Mouse (Mus musculus) lung, postnatal 36 days (tissue): ENCODE results near the gene Ubl4a.
"Not testable (repeated sequence)": the region's sequence is repeated elsewhere in the genome, so short reads cannot be mapped to it uniquely, and the experiment has no call there.

Experiments used
- DNase-seq: peaks from one replicate; pipeline ENCODE4 v3.0.0; 2022; ENCODE audit warnings: mixed read lengths

The Ubl4a gene

GRCm38 (mm10) chrX:74372888-74373549 is at the start of gene Ubl4a, which contains the start of gene Slc10a3:
Gene Ubl4a (minus strand): TSS chrX:74373218.
Gene Slc10a3 (minus strand): TSS chrX:74373349.
- DNase-seq = peak; percentile 93

GRCm38 (mm10) chrX:74413377-74413776 is 40.4 kb upstream of the Ubl4a start:
- DNase-seq = peak; percentile 83

- no peak for DNase-seq
Observed at GRCm38 (mm10) chrX:74408340-74408739, 35.3 kb upstream of the Ubl4a start.

- no peak for DNase-seq
Observed at GRCm38 (mm10) chrX:74400136-74400535, 27.1 kb upstream of the Ubl4a start.

- peak; percentile 92 for DNase-seq
Observed at GRCm38 (mm10) chrX:74392535-74393443, 19.8 kb upstream of the Ubl4a start, which contains the start of the genes Fam3a and Ikbkg. Gene Fam3a (minus strand): TSS chrX:74393272. Gene Ikbkg (plus strand): TSS chrX:74393290.

GRCm38 (mm10) chrX:74388153-74388552 is 15.1 kb upstream of the Ubl4a start:
- DNase-seq = no peak

GRCm38 (mm10) chrX:74384451-74384850 is 11.4 kb upstream of the Ubl4a start:
- no peak for DNase-seq

GRCm38 (mm10) chrX:74368209-74368909 is 4.7 kb downstream of the Ubl4a start:
- peak; percentile 75 for DNase-seq

- DNase-seq = no peak
Observed at GRCm38 (mm10) chrX:74367512-74367911, 5.5 kb downstream of the Ubl4a start.

GRCm38 (mm10) chrX:74359171-74359570 is 13.8 kb downstream of the Ubl4a start:
- DNase-seq = peak; percentile 35

- not testable (repeated sequence) for DNase-seq
Observed at GRCm38 (mm10) chrX:74357069-74357468, 15.9 kb downstream of the Ubl4a start.

- peak; percentile 88 for DNase-seq
Observed at GRCm38 (mm10) chrX:74353467-74353770, 19.6 kb downstream of the Ubl4a start, which contains the start of gene Lage3. Gene Lage3 (minus strand): TSS chrX:74353618.

GRCm38 (mm10) chrX:74352645-74353466 is 20.2 kb downstream of the Ubl4a start:
- DNase-seq = no peak

- DNase-seq = no peak
Observed at GRCm38 (mm10) chrX:74330166-74330930, 42.7 kb downstream of the Ubl4a start.

- no peak for DNase-seq
Observed at GRCm38 (mm10) chrX:74329215-74329671, 43.8 kb downstream of the Ubl4a start.

GRCm38 (mm10) chrX:74328725-74329161 is 44.3 kb downstream of the Ubl4a start, which contains the start of gene Plxna3:
Gene Plxna3 (plus strand): TSS chrX:74329066.
- DNase-seq = peak; percentile 78
